Mouse (Mus musculus): ENCODE measurements around the gene Olfr373.

Gene Olfr373

DNA sequence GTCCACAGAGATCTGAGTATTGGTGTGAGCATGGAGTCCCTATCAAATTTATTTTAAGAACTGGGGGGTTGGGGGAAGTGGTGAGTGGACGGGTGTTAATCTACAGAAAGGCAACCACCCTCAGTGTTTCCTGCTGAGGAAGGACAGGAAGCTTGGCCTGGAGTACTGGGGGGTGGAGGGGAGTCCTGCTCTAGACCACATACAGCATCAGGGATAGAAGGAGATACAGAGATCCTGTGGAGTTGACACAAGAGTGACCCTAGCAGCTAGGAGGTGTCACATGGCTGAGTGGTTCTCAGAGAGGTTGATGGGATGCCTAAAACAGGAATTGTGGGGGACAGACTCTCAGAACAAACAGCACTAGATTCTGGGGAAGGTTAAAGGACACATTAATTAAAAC lies 50.5 kb downstream of the Olfr373 start:
- DNase-seq (ENCODE audit: low spot score in 2 of 2): no peak

DNA sequence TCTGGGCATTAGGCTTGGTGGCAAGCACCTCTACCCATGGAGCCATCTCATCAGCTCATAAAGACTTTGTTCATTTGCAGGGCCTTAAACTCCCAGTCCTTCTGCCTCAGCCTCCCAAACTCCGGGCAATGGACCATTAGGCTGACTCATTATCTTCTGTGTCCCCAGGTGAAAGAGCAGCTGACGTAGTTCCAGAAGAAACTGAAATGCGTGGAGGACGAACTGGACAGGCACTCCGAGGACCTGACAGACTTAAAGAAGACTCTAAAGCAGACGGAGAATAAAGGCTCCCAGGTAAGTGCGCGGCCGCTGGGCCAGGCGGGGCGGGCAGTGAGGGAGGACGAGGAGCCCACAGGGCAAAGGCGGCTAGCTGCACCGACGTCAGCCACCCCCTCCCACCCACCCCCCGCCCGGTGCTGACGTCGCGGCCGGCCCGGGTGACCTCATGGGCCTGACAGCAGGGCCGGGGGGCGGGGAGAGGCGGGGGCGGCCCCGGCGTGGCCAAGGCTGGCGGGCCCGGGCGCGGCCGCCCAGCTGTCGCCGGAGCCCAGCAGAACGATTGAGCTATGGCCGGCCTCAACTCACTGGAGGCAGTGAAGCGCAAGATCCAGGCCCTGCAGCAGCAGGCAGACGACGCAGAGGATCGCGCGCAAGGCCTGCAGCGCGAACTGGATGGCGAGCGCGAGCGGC lies 51.9 kb downstream of the Olfr373 start, which contains the start of gene Tpm4:
Gene Tpm4, plus strand, starts transcription at position 220 of the 690 bp plus-strand sequence.
- DNase-seq (ENCODE audit: low spot score in 2 of 2): peak; percentile 24 to 71

DNA sequence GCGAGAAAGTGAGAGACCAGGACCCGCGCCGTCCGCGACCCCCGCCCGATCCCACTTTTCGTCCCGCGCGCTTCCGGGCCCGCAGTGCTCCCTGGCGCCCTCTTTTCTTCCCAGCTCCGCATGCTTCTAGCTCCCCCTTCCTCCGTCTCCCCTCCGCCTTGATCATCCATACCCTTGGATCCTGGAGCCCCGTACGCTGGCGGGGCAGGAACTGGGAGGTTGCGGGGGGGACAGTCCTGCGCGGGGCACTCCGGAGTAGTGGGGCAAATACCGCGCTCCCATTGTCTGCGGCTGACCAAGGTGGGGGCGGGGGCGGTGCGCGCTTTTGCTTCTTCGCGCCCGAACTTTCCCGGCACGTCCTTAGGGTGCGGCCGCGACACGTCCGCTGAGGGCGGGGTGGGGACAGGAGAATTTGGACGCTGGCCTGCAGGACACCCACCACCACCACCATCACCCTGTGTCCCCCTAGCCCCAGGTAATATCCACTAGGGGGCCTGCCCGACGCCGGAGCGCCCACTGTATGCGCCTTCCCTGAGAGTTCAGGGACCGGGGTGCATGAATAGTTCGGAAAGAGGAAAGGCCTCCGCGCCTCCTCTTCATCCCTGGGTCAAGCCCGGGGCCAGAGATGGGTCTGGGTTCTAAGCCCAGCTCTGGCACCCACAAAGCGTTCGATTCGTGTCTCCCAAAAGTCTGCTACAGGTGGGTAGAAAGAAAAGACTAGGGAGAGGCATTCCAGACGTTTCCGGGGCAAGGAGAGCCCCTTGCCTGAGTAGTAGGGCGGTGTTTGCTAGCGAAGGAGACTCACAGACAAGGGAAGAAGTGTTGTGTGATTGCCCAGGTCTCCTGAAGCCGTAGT lies 52.7 kb downstream of the Olfr373 start:
- peak in 1 of 2 experiments; percentile 45 for DNase-seq (ENCODE audit: low spot score in 2 of 2)

DNA sequence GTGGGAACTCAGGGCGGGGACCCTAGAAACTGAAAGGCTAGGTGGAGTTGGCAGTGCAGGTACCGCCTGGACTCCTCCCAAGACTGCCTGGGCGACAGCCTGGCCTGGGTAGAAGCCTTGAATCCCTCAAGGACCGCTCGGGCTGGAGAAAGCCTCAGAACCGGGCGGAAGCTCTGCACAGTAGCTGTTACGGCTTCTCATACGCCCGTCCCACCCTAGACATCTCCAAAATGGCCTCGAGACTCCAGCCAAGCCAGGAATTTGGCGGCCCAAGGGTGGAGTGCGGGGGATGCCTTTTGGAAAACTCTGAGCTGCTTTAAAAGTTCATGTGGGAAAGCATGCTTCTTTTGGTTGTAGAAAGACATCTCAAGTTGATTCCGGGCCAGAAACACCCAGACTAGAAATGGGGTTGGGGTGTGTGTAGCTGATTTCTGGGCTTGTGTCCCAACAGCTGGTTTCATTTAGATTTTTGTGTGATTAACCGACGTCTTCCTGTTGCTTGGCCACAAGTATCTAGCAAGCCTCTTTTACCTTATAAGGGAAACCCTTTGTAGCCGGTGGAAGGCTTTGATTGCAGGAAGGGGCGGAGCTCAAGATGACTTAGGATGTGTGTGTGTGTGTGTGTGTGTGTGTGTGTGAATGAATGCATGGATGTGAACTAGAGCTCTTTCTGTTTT lies 53.5 kb downstream of the Olfr373 start:
- no peak for DNase-seq (ENCODE audit: low spot score in 2 of 2)

GRCm38 (mm10) chr8:72137431-72137830 lies 54.5 kb downstream of the Olfr373 start:
- no peak for DNase-seq (ENCODE audit: low spot score in 2 of 2)

GRCm38 (mm10) chr8:72138456-72138855 lies 55.5 kb downstream of the Olfr373 start:
- no peak for DNase-seq (ENCODE audit: low spot score in 2 of 2)

GRCm38 (mm10) chr8:72143256-72143824 lies 60.4 kb downstream of the Olfr373 start:
- no peak for DNase-seq (ENCODE audit: low spot score in 2 of 2)

- DNase-seq (ENCODE audit: low spot score in 2 of 2): no peak
Measured at GRCm38 (mm10) chr8:72144345-72144975, 61.5 kb downstream of the Olfr373 start.

- no peak for DNase-seq (ENCODE audit: low spot score in 2 of 2)
Measured at GRCm38 (mm10) chr8:72145511-72145910, 62.5 kb downstream of the Olfr373 start.

GRCm38 (mm10) chr8:72146056-72146455 lies 63.1 kb downstream of the Olfr373 start:
- no peak for DNase-seq (ENCODE audit: low spot score in 2 of 2)

GRCm38 (mm10) chr8:72146556-72146955 lies 63.6 kb downstream of the Olfr373 start:
- no peak for DNase-seq (ENCODE audit: low spot score in 2 of 2)

GRCm38 (mm10) chr8:72147266-72147665 lies 64.3 kb downstream of the Olfr373 start:
- no peak for DNase-seq (ENCODE audit: low spot score in 2 of 2)

DNA sequence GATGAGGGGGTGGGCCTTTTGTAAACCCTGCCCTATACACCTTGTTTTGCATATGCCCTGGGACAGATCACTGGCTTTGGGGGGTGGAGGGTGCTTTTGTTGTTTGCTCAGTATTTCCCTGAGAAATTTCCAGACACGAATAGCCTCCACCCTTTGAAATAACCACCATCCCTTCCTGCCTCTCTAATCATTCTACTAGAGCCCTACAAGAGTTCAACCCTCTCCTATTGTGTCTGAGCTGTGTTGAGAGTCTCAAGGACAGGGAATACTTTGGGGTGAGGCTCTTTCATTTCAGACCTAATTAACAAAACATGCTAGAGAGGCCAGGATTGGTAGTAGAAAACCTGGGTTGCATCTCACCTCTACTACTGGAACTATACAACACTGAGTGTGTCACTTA lies 66.1 kb downstream of the Olfr373 start:
- DNase-seq (ENCODE audit: low spot score in 2 of 2): no peak

DNA sequence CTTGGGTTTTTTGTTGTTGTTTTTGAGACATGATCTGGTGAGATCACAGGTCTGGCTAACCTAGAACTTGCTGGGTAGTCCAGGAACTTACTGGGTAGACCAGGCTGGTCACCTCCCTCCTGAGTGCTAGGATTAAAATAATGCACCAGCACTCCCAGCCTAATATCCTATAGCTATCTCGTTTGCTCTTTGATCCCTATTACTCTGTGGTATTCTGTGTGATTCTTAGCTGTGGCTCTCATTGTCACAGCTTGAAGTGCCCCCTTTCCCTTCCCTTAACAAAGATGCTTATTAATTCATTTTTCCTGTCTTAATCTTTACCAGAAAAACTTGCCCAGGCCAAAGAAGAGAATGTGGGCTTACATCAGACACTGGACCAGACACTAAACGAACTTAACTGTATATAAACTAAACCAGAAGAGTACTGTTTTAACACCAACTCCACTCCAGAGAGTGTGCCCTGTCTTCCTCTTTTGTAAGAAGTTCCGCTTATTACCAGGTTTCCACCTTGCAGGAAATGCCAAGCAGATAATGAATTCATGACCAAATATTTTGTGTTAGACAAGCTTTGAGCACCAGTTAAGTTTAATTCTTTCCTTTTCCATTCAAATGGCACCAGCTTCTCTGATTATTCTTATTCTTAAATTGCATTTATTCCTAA lies 68.6 kb downstream of the Olfr373 start:
- no peak for DNase-seq (ENCODE audit: low spot score in 2 of 2)

Measured in cerebellum, postnatal 4 days (tissue).